Mouse (Mus musculus) MEL (cell line): ENCODE results near the gene Rbm26.

Experiments
- CTCF ChIP-seq, 3 experiments: IDR thresholded peaks in 2 of 3; conservative IDR thresholded peaks in 1 of 3; 2 replicates each; pipeline ENCODE4 v1.5.1; 2011 to 2012; ENCODE audit warnings: low read length in 3 of 3, low read depth in 2 of 3, mild to moderate bottlenecking in 2 of 3, improper control_type of control experiment in 1 of 3, inconsistent platforms in 1 of 3, mixed read lengths in 1 of 3, moderate library complexity in 1 of 3; ENCODE audit not compliant: control insufficient read depth in 1 of 3, insufficient read depth in 1 of 3, poor library complexity in 1 of 3, severe bottlenecking in 1 of 3
- HCFC1 ChIP-seq: IDR thresholded peaks from 2 replicates; pipeline ENCODE4 v1.6.1; 2012; ENCODE audit warnings: low read depth, mild to moderate bottlenecking, inconsistent platforms, low read length, improper control_type of control experiment, moderate library complexity
- POLR2A ChIP-seq, 2 experiments: IDR thresholded peaks; 2 replicates each; pipeline ENCODE4 v1.6.1; 2011 to 2012; ENCODE audit warnings: low read length in 2 of 2, mild to moderate bottlenecking in 2 of 2, control low read depth in 1 of 2, improper control_type of control experiment in 1 of 2, low read depth in 1 of 2, moderate library complexity in 1 of 2; ENCODE audit not compliant: control insufficient read depth in 1 of 2, insufficient read depth in 1 of 2, poor library complexity in 1 of 2
- ZMIZ1 ChIP-seq: IDR thresholded peaks from 2 replicates; pipeline ENCODE4 v1.6.1; 2012; ENCODE audit warnings: low read depth, mild to moderate bottlenecking, inconsistent platforms, low read length, improper control_type of control experiment, moderate library complexity

GRCm38 (mm10) chr14:105085332-105085993, 91.7 kb downstream of the Rbm26 start:
- TF ChIP-seq POLR2A (IDR thresholded peaks at IDR 0.05; ENCODE audit: control insufficient read depth in 1 of 2, insufficient read depth in 1 of 2, low read depth in 1 of 2, low read length in 2 of 2, poor library complexity in 1 of 2) = no peak
- no peak for TF ChIP-seq CTCF (IDR thresholded peaks at IDR 0.05 in 2 of 3, conservative IDR thresholded peaks at IDR 0.05 in 1 of 3; ENCODE audit: control insufficient read depth in 1 of 3, insufficient read depth in 1 of 3, low read depth in 2 of 3, low read length in 3 of 3, poor library complexity in 1 of 3, severe bottlenecking in 1 of 3)
- no peak for TF ChIP-seq HCFC1
- no peak for TF ChIP-seq ZMIZ1
